ENCODE assay signal across 24 mouse cellular contexts in the genomic region with DNA sequence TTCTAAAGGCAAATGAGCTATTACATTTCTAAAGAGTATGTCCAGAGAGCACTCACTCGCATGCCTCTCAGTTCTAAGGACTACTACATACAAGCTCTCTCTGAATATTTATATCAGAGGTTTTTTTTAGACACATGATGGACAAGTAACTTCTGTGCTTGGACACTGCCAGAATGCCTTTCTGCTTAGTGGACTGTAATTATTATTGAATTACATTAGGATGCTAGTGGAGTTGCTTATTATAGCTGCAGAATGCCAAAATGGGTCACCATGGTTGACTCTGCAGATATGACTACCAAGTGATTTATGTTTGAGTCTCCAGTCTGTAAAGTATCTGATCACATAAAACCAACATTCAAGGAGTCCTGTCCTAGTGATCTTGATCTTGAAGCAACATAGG.
DNase-seq lines count a peak whose midpoint lies in the region; ATAC-seq and TF ChIP-seq lines count a peak whose summit lies in the region.
"Had no signal": no experiment of that assay in that cellular context is flagged by ENCODE, and none has a peak within 500 bp of the region (broad histone marks: within the 10 kb centered on the region; RNA-seq: fewer than 3 reads in every experiment).

No protein-coding gene starts in this region.

- H3K27me3 ChIP-seq in heart, postnatal 0 days (ENCODE audit: control insufficient read depth, insufficient read depth, low read length), result no peaks in the 10 kb centered on the region
- H3K27me3 ChIP-seq in heart, embryonic 11.5 days (ENCODE audit: control insufficient read depth, insufficient read depth, low read length), result no peaks in the 10 kb centered on the region
- H3K27me3 ChIP-seq: CH12.LX; embryonic facial prominence, embryonic 12.5 days; forebrain, embryonic 13.5 days; forebrain, embryonic 15.5 days; Patski had no signal

- no peak overlapping the region for H3K4me2 ChIP-seq in heart, postnatal 0 days (ENCODE audit: low read depth, low read length)
- H3K4me2 ChIP-seq in heart, embryonic 11.5 days, result no peak overlapping the region
- H3K4me2 ChIP-seq: embryonic facial prominence, embryonic 12.5 days; forebrain, embryonic 13.5 days; forebrain, embryonic 15.5 days had no signal

- peak; percentile 33; the same call in 1 of the 2 replicates for ATAC-seq in heart, postnatal 0 days (ENCODE audit: insufficient read depth, low read depth)
- no peak for ATAC-seq in heart, embryonic 11.5 days (replicated peaks; ENCODE audit: insufficient number of reproducible peaks, low FRiP score, low TSS enrichment)
- ATAC-seq: activated CD4-positive, CD25-positive, alpha-beta regulatory T cell, adult 4 months; CD4-positive, CD25-positive, alpha-beta regulatory T cell, adult 4 months; forebrain, embryonic 13.5 days; forebrain, embryonic 15.5 days; Patski had no signal

- H3K9me3 ChIP-seq in heart, postnatal 0 days (replicated peaks; ENCODE audit: control insufficient read depth, low read length), result no peaks in the 10 kb centered on the region
- no peaks in the 10 kb centered on the region for H3K9me3 ChIP-seq in heart, embryonic 11.5 days (replicated peaks; ENCODE audit: control insufficient read depth, low read length)
- H3K9me3 ChIP-seq: embryonic facial prominence, embryonic 10.5 days; embryonic facial prominence, embryonic 12.5 days; forebrain, embryonic 13.5 days; forebrain, embryonic 15.5 days; G1E had no signal

- no peak overlapping the region for H3K4me3 ChIP-seq in heart, postnatal 0 days (ENCODE audit: low read depth, low read length)
- H3K4me3 ChIP-seq in heart, embryonic 11.5 days (ENCODE audit: low read depth, low read length), result no peak overlapping the region
- H3K4me3 ChIP-seq: embryonic facial prominence, embryonic 10.5 days; embryonic facial prominence, embryonic 12.5 days; forebrain, embryonic 13.5 days; forebrain, embryonic 15.5 days had no signal

- 47% methylated on average over 1 of the region's 1 CpGs for WGBS in heart, postnatal 0 days
- 83% methylated on average over 1 of the region's 1 CpGs for WGBS in heart, embryonic 11.5 days (ENCODE audit: insufficient replicate concordance)

- intact Hi-C loops in gastrocnemius, postnatal 36 days (cut with DNase I), result no loop called here

- H3K36me3 ChIP-seq in heart, postnatal 0 days (replicated peaks; ENCODE audit: control insufficient read depth, insufficient read depth, low read length), result no peaks in the 10 kb centered on the region
- H3K36me3 ChIP-seq in heart, embryonic 11.5 days (ENCODE audit: control insufficient read depth, insufficient read depth, low read length), result no peaks in the 10 kb centered on the region
- H3K36me3 ChIP-seq: embryonic facial prominence, embryonic 10.5 days; embryonic facial prominence, embryonic 12.5 days; forebrain, embryonic 15.5 days; G1E had no signal

- DNase-seq in gastrocnemius, adult 18-20 months (ENCODE audit: low spot score), result peak; percentile 59
- DNase-seq in gastrocnemius, postnatal 4 days (ENCODE audit: low spot score in 2 of 2), result no peak
- DNase-seq in gastrocnemius, adult 8-10 months (ENCODE audit: low spot score in 2 of 2), result peak; percentile 5 to 24
- DNase-seq in gastrocnemius, postnatal 36 days, result no peak
- peak; percentile 12 for DNase-seq in heart, postnatal 0 days (ENCODE audit: low spot score)
- DNase-seq: adrenal gland, adult 8-10 months; adrenal gland, postnatal 14 days; adrenal gland, postnatal 36 days; B cell, adult 2 months; cerebellum, adult 11-12 months; cerebellum, adult 2 months; cerebellum, adult 9-10 months; cerebellum, postnatal 10 days; cerebellum, postnatal 25 days had no signal

- no peak for TF ChIP-seq CTCF in heart, postnatal 0 days (IDR thresholded peaks at IDR 0.05; ENCODE audit: low read depth)

- TF ChIP-seq EP300 in heart, postnatal 0 days (IDR thresholded peaks at IDR 0.05; ENCODE audit: low read depth), result no peak

- H3K9ac ChIP-seq in heart, postnatal 0 days (replicated peaks; ENCODE audit: low read depth, low read length), result no peak overlapping the region
- H3K9ac ChIP-seq in heart, embryonic 11.5 days (ENCODE audit: low read depth, low read length), result no peak overlapping the region
- H3K9ac ChIP-seq: embryonic facial prominence, embryonic 12.5 days; forebrain, embryonic 13.5 days; forebrain, embryonic 15.5 days had no signal

- H3K27ac ChIP-seq in heart, postnatal 0 days (ENCODE audit: low read depth), result no peak overlapping the region
- H3K27ac ChIP-seq in heart, embryonic 11.5 days (ENCODE audit: low read depth, low read length), result no peak overlapping the region
- H3K27ac ChIP-seq: embryonic facial prominence, embryonic 10.5 days; embryonic facial prominence, embryonic 12.5 days; forebrain, embryonic 13.5 days; forebrain, embryonic 15.5 days had no signal

- H3K4me1 ChIP-seq in heart, postnatal 0 days (ENCODE audit: control insufficient read depth, insufficient read depth), result no peaks in the 10 kb centered on the region
- no peaks in the 10 kb centered on the region for H3K4me1 ChIP-seq in heart, embryonic 11.5 days (ENCODE audit: control insufficient read depth, insufficient read depth, low read length)
- H3K4me1 ChIP-seq: embryonic facial prominence, embryonic 10.5 days; embryonic facial prominence, embryonic 12.5 days; forebrain, embryonic 13.5 days; forebrain, embryonic 15.5 days had no signal

Comparison
In these comparisons a context has a peak if more than half of its experiments do, and no peak if none do; other contexts are left out.
1. DNase-seq: peak in gastrocnemius, adult 18-20 months (single experiment), gastrocnemius, adult 8-10 months (2 of 2) and heart, postnatal 0 days (single experiment); none in gastrocnemius, postnatal 4 days (0 of 2) and gastrocnemius, postnatal 36 days (0 of 2).